Mouse (Mus musculus): ENCODE results near the gene Mrps26.
"Not testable (repeated sequence)": the region's sequence is repeated elsewhere in the genome, so short reads cannot be mapped to it uniquely, and the experiment has no call there.

The Mrps26 gene

DNA sequence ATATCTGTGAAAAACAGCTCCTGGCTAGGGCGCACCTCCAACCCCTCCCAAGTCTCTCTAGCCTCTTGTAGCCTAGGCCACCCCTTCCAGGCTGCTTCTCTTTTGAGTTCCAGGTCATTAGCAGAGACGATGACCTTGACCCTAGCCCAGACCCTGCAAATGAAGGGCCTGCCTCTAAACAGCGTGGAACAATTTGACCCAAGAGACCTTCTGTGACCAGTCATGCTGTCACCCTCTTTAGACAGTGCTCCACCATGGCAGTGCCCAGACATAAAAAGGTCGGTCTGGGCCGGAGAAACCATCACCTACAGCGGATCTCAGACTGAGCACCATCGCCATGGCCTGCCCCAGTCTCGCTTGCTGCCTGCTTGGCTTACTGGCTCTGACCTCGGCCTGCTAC is 12.3 kb downstream of the Mrps26 start, which contains the start of gene Oxt:
TSS of gene Oxt (plus strand) at position 301 of the 400 bp plus-strand sequence.
- no peak for DNase-seq (ENCODE audit: low read depth, low spot score)

GRCm38 (mm10) chr2:130576564-130576963 is 13.0 kb downstream of the Mrps26 start:
- not testable (repeated sequence) for DNase-seq (ENCODE audit: low read depth, low spot score)

DNA sequence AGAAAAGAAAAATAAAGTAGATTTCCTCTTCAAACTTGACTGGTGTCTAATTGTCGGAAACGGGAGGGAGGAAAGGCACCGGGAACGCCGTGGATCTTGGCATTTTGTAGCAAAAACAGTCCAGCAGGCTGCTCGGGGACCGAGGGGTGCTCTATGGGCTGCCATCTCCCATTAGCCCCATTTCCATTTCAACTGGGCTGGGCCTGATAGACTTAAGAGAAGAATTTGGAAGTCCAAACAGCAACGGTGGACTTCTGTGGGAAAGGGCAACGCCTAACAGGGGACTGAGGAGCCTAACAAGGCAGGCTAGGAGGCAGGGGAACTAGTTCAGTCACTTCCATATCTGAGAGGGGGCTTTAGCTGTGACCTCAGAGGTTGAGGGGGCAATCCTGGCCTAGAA is 13.5 kb downstream of the Mrps26 start:
- no peak for DNase-seq (ENCODE audit: low read depth, low spot score)

DNA sequence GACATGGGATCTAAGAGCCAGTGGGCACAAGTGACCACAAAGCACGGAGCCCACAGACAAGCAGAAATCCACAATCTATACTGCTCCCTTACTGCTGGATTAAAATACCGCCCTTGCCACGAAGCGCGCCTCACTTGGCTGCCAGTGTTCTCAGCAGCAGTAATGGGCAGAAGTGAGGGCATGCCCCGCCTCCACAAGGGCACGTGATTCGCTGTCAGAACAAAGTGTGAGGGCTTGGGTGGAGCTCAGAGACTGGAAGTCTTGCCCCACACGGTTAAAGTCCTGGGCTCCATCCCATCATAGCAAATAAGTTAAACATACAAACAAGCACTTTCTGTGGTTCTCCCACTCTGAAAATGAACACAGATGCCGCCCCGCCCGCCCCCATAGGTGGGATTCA is 14.1 kb downstream of the Mrps26 start:
- no peak for DNase-seq (ENCODE audit: low read depth, low spot score)

DNA sequence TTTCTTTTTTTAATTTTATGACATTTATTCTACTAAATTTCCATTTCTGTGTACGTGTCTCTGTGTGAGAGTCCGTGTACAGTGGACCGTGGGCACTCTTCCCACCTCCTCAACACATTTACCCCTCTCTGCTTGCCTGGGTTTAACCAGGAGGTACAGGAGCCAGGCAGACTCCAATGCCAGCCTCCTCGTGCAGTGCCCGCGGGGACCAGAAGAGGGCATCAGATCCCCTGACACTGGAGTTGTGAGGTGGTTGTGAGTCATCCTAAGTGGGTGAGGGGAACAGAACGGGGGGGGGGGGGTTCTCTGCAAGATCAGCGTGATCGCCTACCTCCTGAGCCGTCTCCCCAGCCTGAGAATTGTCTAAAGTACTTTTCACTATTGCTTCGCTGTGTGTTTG is 14.6 kb downstream of the Mrps26 start:
- no peak for DNase-seq (ENCODE audit: low read depth, low spot score)

DNA sequence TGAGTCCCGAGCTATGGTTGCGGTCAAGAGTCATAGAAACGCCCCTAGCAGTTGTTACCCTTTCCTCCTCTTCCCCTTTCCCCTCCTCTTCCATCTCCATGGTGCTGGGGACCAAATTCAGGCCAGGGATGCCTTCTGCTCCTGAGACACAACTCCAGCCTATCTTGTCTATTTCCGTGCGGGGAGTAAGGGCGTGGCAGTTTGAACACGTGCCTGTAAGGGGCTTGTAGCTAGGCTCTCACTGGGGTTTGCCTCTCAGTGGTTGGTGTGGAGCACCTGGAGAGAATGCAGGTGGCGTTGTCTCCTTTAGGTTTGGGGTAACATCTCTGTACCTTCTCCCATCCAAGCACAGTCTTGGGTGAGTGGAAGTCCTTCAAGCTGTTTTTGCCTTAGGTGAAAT is 16.2 kb downstream of the Mrps26 start:
- DNase-seq (ENCODE audit: low read depth, low spot score) = no peak

- no peak for DNase-seq (ENCODE audit: low read depth, low spot score)
These were observed 17.7 kb downstream of the Mrps26 start for GRCm38 (mm10) chr2:130581201-130581600.

DNA sequence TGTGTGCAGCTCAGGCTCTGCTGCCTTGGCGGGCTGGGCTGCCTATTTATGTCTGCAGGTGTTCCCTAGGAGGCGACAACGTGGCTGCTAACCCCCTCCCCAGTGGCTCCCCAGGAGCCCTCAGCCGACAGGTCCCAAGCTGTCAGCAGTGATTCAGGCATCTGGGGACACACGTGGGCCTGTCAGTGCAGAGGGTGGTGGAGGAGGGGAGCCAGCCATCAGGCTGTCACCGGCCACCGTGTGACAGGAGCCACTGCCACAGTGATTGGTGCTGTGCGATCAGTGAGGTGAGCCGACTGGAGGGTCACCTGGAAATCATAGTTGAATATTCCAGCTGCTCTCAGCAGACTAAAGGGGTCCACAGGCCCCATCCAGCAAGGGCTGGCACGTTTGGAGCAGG is 19.0 kb downstream of the Mrps26 start, which contains the start of gene Avp:
TSS of gene Avp (minus strand) at position 3 of the 400 bp plus-strand sequence.
- no peak for DNase-seq (ENCODE audit: low read depth, low spot score)

- no peak for DNase-seq (ENCODE audit: low read depth, low spot score)
These were observed 20.5 kb downstream of the Mrps26 start for GRCm38 (mm10) chr2:130583902-130584560.

DNA sequence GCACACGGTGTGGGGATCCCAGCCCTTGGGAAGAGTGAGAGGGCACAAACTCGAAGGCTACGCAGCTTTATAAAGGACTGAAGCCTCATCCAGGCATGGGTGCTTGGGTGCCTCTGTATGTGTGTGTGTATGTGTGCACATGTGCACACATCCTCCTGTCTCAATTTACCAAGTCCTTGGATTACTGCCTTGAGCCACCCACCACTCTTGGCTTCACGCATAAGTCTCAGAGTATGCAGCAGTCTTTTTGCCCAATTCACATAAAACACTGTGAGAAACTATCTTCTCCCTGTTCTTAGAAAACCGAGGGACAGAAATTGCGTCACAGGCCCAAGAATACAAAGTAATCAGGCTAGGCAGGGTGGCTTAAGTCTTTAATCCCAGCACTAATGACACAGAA is 22.5 kb downstream of the Mrps26 start:
- no peak for DNase-seq (ENCODE audit: low read depth, low spot score)

GRCm38 (mm10) chr2:130588373-130588772 is 24.8 kb downstream of the Mrps26 start:
- no peak for DNase-seq (ENCODE audit: low read depth, low spot score)

- DNase-seq (ENCODE audit: low read depth, low spot score) = no peak
These were observed 25.6 kb downstream of the Mrps26 start for GRCm38 (mm10) chr2:130589157-130589556.

DNA sequence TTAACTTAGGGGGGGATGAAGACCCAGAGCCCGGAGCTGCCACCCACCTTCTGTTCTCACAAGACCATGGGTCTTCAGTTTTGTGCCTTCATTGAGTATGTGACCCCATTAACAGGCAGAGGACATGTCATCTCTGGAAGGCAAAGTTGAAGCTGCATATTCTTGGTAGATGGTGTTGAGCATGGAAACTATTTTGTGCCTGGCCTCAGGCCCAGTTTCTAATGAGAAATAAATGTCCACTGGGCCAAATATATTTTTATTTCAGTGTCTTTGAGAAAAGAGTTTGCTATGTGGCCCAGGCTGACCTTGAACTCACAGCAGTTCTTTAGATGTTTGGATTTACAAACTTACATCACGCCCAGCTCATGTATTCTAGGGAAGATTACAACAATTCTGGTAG is 26.2 kb downstream of the Mrps26 start:
- DNase-seq (ENCODE audit: low read depth, low spot score) = no peak

GRCm38 (mm10) chr2:130591016-130591415 is 27.5 kb downstream of the Mrps26 start:
- no peak for DNase-seq (ENCODE audit: low read depth, low spot score)

GRCm38 (mm10) chr2:130595596-130595995 is 32.1 kb downstream of the Mrps26 start:
- no peak for DNase-seq (ENCODE audit: low read depth, low spot score)

DNA sequence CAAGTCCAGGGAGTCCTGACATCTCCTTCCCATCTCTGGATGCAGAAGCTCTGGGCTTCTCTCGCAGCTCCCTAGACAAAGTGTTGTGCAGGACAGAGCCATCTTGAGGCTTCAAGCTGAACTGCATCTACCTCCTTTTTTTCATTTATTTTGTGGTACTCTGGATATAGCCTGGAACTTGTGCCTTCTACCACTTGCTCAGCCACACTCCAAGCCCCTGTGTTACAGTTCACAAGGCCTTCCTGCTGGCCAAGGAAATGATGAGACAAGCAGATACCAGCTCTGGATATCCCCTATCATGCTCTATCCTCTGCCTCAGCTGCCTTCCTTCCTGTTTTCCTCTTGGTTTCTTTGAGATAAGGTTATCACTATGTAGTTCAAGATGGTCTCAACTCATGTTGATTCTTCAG is 34.1 kb downstream of the Mrps26 start:
- DNase-seq (ENCODE audit: low read depth, low spot score) = peak; percentile 28

GRCm38 (mm10) chr2:130598399-130598798 is 34.9 kb downstream of the Mrps26 start:
- DNase-seq (ENCODE audit: low read depth, low spot score) = no peak

- no peak for DNase-seq (ENCODE audit: low read depth, low spot score)
These were observed 38.7 kb downstream of the Mrps26 start for GRCm38 (mm10) chr2:130602195-130602594.

DNA sequence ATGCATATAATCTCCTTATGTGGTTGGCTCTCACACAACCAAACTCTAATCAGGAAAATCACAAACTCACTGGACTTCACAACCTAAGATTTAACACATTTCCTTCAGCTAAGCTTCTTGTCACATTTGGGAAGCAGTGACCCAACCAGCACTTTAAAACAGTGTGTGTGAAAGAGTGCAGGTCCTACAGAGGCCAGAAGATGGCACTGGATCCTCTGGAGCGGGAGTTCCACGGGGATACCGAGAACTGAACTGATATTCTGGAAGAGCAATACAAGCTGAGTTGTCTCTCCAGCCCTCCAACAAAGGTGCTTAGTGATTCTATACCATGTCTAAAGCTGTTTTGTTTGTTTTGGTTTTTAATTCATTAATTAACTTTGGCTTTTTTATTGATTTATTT is 49.5 kb downstream of the Mrps26 start:
- no peak for DNase-seq (ENCODE audit: low read depth, low spot score)

Data from retina, postnatal 7 days (tissue).